Comparison of ENCODE assay signal across 9 mouse cellular contexts in the genomic region with DNA sequence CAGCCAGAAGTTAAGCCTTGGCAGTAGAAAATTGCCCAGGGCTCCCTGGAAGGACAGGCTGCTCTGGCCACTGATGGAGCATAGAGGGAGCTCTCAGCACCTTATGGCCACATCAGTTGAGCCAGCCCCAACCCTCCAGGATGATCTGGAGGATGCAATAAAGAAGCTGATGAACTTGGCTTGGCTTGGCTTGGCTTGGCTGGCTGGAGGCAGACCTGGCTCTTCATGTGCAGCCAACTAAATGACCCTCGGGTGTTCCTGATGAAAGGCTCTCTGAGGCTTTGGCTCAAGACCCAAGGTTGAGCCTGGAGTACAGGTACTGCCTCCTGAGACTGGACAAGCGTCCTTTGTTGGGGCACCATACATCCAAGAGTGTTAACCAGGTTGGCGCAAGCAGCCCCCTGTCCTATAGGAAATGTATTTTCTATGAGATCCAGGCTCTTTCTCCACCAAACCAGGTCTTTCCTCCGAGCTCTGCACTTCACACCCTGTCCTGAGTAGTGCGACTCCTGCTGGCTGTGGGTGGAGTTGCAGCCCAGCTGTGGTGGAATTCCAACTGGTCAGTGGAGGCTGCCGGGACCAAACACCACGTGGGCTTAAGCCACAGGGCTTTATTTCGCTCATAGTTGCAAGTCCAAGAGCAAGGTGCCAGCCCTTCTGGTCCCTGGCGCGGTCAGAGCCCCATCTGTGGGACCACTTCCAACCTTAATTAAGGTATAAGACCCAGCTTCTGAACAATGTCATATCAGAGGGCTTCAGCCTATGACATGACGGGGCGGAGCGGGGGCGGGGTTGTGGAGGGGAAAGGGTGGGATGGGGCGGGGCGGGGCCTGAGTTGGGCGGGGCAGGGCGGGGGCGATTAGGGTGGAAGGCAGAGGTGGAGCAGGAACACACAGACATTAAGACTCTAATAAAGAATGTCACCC. TPM values are rescaled to one million over a fixed set of nuclear protein-coding genes. Genes with fewer than 3 reads are reported as not detected.
DNase-seq lines count a peak whose midpoint lies in the region; ATAC-seq and TF ChIP-seq lines count a peak whose summit lies in the region.
"Had no signal": no experiment of that assay in that cellular context is flagged by ENCODE, and none has a peak within 500 bp of the region (broad histone marks: within the 10 kb centered on the region; RNA-seq: fewer than 3 reads in every experiment).

No protein-coding gene starts in this region.

- TF ChIP-seq POLR2A in kidney, adult 2 months (IDR thresholded peaks at IDR 0.05; ENCODE audit: low read depth, low read length) = no peak

- TF ChIP-seq CTCF in kidney, adult 2 months (conservative IDR thresholded peaks at IDR 0.05; ENCODE audit: insufficient read depth, insufficient read length, low read depth, low read length) = peak; percentile 91

- WGBS in embryonic facial prominence, embryonic 13.5 days = 11% methylated on average over 19 of the region's 19 CpGs
- 16% methylated on average over 17 of the region's 19 CpGs for WGBS in kidney, adult 2 months
- WGBS in liver, embryonic 12.5 days (ENCODE audit: insufficient replicate concordance) = 7% methylated on average over 16 of the region's 19 CpGs

- ATAC-seq in embryonic facial prominence, embryonic 13.5 days (ENCODE audit: insufficient number of reproducible peaks, insufficient read depth, low FRiP score, low TSS enrichment, low read depth) = no peak
- peak; percentile 81 for ATAC-seq in liver, embryonic 12.5 days

- H3K4me1 ChIP-seq in embryonic facial prominence, embryonic 13.5 days = peaks cover 64% of the 10 kb centered on the region
- H3K4me1 ChIP-seq in kidney, adult 2 months (ENCODE audit: control insufficient read depth, insufficient read depth, low read length) = no peaks in the 10 kb centered on the region
- peaks cover 23% of the 10 kb centered on the region for H3K4me1 ChIP-seq in liver, embryonic 12.5 days

- H3K9me3 ChIP-seq in embryonic facial prominence, embryonic 13.5 days = no peaks in the 10 kb centered on the region
- no peaks in the 10 kb centered on the region for H3K9me3 ChIP-seq in liver, embryonic 12.5 days (replicated peaks)

- peak; percentile 70 for DNase-seq in 3134 (ENCODE audit: extremely low read depth, insufficient read length, low spot score)
- DNase-seq in adrenal gland, postnatal 36 days = peak; percentile 73 to 80
- DNase-seq in heart, adult 8-10 months (ENCODE audit: low spot score) = peak; percentile 80
- peak; percentile 76 for DNase-seq in kidney, adult 2 months
- peak; percentile 98 for DNase-seq in neural tube, embryonic 10.5 days (ENCODE audit: extremely low spot score, low spot score)
- peak; percentile 93 for DNase-seq in testis, postnatal 10 days (ENCODE audit: low spot score)

- no peak overlapping the region for H3K4me3 ChIP-seq in embryonic facial prominence, embryonic 13.5 days
- H3K4me3 ChIP-seq in kidney, adult 2 months (ENCODE audit: insufficient read depth, low read depth, low read length) = peak overlapping the region; percentile 5; the same call in 1 of the 2 replicates
- peak overlapping the region; percentile 37 for H3K4me3 ChIP-seq in liver, embryonic 12.5 days

- H3K4me2 ChIP-seq in embryonic facial prominence, embryonic 13.5 days = peak overlapping the region; percentile 38
- H3K4me2 ChIP-seq in liver, embryonic 12.5 days = peak overlapping the region; percentile 70

- no peak overlapping the region for H3K9ac ChIP-seq in embryonic facial prominence, embryonic 13.5 days
- H3K9ac ChIP-seq in liver, embryonic 12.5 days = peak overlapping the region; percentile 22; the same call in 1 of the 2 replicates

- peak overlapping the region; percentile 89 for H3K27ac ChIP-seq in embryonic facial prominence, embryonic 13.5 days
- H3K27ac ChIP-seq in kidney, adult 2 months (ENCODE audit: insufficient read depth, low read depth, low read length) = no peak overlapping the region
- H3K27ac ChIP-seq in liver, embryonic 12.5 days = no peak overlapping the region

- H3K36me3 ChIP-seq in embryonic facial prominence, embryonic 13.5 days = peaks cover 34% of the 10 kb centered on the region
- no peaks in the 10 kb centered on the region for H3K36me3 ChIP-seq in kidney, adult 2 months (ENCODE audit: control insufficient read depth, insufficient read depth, low read length)
- no peaks in the 10 kb centered on the region for H3K36me3 ChIP-seq in liver, embryonic 12.5 days

- no peaks in the 10 kb centered on the region for H3K27me3 ChIP-seq in embryonic facial prominence, embryonic 13.5 days
- no peaks in the 10 kb centered on the region for H3K27me3 ChIP-seq in kidney, adult 2 months (replicated peaks; ENCODE audit: control insufficient read depth, insufficient read depth, low read length)
- H3K27me3 ChIP-seq in liver, embryonic 12.5 days (replicated peaks) = peaks cover 18% of the 10 kb centered on the region; the same call in 1 of the 2 replicates
- H3K27me3 ChIP-seq: Patski had no signal

RNA-seq across cellular contexts. Expression of gene Arhgef16, which starts 55.1 kb away (rescaled TPM):
- under 1 TPM; 0.13 to 0.59 TPM for total RNA-seq in adrenal gland, postnatal 36 days (2021)
- polyA plus RNA-seq in embryonic facial prominence, embryonic 13.5 days (2015; fragmentation: Nextera tagmentation; extraction: Ambion mirVana) = 5.9 and 7.7 TPM in 2 replicates
- 1 to 10 TPM in 1 of 4 experiments, under 1 TPM in 3; 0.47 to 1.2 (median 0.53) TPM for total RNA-seq in heart, adult 8-10 months (2022)
- 58.6 and 66.8 TPM in 2 replicates for polyA plus RNA-seq in kidney, adult 2 months (2012; rRNA removed)
- 3.9 and 4.5 TPM in 2 replicates for polyA plus RNA-seq in liver, embryonic 12.5 days (2016; fragmentation: Nextera tagmentation; extraction: Ambion mirVana)
